Mouse (Mus musculus) lung, embryonic 16.5 days (tissue): ENCODE measurements around the gene Impg1. TPM values are rescaled to one million over a fixed set of nuclear protein-coding genes. Genes with fewer than 3 reads are reported as not detected.

Source experiments
- ATAC-seq: fragments of 200-750 bp; cut with Nextera tagmentation; 2 replicates; pipeline ENCODE4 v1.8.0; 2017; ENCODE audit warnings: low read depth, mild to moderate bottlenecking, moderate library complexity
- H3K27ac ChIP-seq: fragments of 300-500 bp; sonication (generic); 2 replicates; pipeline ENCODE4 v1.5.1; 2014; ENCODE audit warnings: mild to moderate bottlenecking, control low read depth, low read length
- H3K27me3 ChIP-seq: fragments of 300-500 bp; sonication (generic); 2 replicates; pipeline ENCODE4 v1.6.1; 2014; ENCODE audit warnings: low read depth, low read length, mixed read lengths; ENCODE audit not compliant: control insufficient read depth, insufficient read depth
- H3K36me3 ChIP-seq: fragments of 300-500 bp; sonication (generic); 2 replicates; pipeline ENCODE4 v1.6.1; 2014; ENCODE audit warnings: low read length; ENCODE audit not compliant: control insufficient read depth, insufficient read depth
- H3K4me1 ChIP-seq: fragments of 300-500 bp; sonication (generic); replicated peaks from 2 replicates; pipeline ENCODE4 v1.6.1; 2014; ENCODE audit warnings: low read length, mixed read lengths; ENCODE audit not compliant: control insufficient read depth, insufficient read depth
- H3K4me2 ChIP-seq: fragments of 300-500 bp; sonication (generic); 2 replicates; pipeline ENCODE4 v1.6.1; 2014; ENCODE audit warnings: low read depth, low read length, control low read depth
- H3K4me3 ChIP-seq: fragments of 300-500 bp; sonication (generic); 2 replicates; pipeline ENCODE4 v1.5.1; 2014; ENCODE audit warnings: mild to moderate bottlenecking, low read length, control low read depth
- H3K9ac ChIP-seq: fragments of 300-500 bp; sonication (generic); 2 replicates; pipeline ENCODE4 v1.6.1; 2014; ENCODE audit warnings: low read length, control low read depth
- H3K9me3 ChIP-seq: fragments of 300-500 bp; sonication (generic); 2 replicates; pipeline ENCODE4 v1.6.1; 2016; ENCODE audit warnings: low read length; ENCODE audit not compliant: control insufficient read depth
- WGBS: fragments of 180-500 bp; shearing (Covaris S2); extraction: QIAGEN DNeasy Blood & Tissue Kit; methylation state at CpG from one replicate; pipeline ENCODE4 v1.1.7; 2014; 5-methylcytosine and 5-hydroxymethylcytosine counted together
- polyA plus RNA-seq: library from polyadenylated mRNA; unstranded; fragments of >200 nt; fragmentation: Nextera tagmentation; extraction: Ambion mirVana; gene quantifications from 2 replicates; pipeline ENCODE4 v1.2.1, GENCODE M21; 2015

Gene Impg1
- polyA plus RNA-seq, result 0.08 and 0.09 TPM in 2 replicates

GRCm38 (mm10) chr9:80465381-80465780 lies at the start of gene Impg1:
TSS of gene Impg1 (minus strand) at chr9:80465481.
- H3K36me3 ChIP-seq, result no peaks in the 10 kb centered on the region
- H3K9me3 ChIP-seq, result no peaks in the 10 kb centered on the region
- no peak within 1 kb of the TSS for H3K4me2 ChIP-seq
- ATAC-seq, result no peak
- H3K27ac ChIP-seq, result no peak within 1 kb of the TSS
- H3K27me3 ChIP-seq, result no peaks in the 10 kb centered on the region
- WGBS, result 25% methylated on average over 6 of the region's 6 CpGs
- H3K4me1 ChIP-seq, result no peaks in the 10 kb centered on the region
- H3K9ac ChIP-seq, result no peak within 1 kb of the TSS
- H3K4me3 ChIP-seq, result no peak within 1 kb of the TSS

DNA sequence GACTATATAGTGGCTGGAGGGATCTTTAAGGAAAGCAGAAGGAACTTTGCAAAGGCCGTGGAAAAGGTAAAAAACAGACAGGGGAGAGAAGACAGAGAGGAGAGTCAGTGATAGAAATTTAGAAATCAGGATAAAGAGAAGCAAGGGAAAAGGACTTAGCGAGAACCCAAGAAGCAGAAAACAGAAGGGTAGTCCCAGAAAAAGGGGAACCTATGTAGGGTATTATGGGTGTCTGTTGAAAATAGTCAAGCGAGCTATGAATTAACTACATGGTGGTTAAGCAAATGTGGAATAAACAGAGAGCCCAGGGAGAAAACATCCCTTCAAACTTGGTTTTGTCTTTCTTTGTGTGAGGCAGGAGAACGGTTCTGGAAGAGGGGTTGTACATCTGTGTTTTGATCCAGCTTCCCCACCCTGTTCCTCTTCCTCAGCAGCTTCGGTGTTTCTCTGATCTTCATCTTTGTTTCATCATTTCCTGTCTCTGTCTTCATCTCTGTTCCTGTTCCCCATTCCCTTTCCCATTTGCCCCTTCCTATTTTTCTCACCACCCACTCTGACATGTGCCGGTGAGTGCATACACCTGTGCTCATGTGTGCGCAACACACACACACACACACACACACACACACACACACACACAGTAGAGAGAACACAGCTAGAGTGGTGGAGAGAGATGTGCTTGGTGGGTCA lies 44.3 kb upstream of the Impg1 start:
- no peaks in the 10 kb centered on the region for H3K27me3 ChIP-seq
- H3K9me3 ChIP-seq, result no peaks in the 10 kb centered on the region
- ATAC-seq, result no peak
- no peak overlapping the region for H3K4me2 ChIP-seq
- no peak overlapping the region for H3K9ac ChIP-seq
- H3K27ac ChIP-seq, result no peak overlapping the region
- H3K4me1 ChIP-seq, result no peaks in the 10 kb centered on the region
- H3K36me3 ChIP-seq, result no peaks in the 10 kb centered on the region
- WGBS, result 83% methylated on average over 7 of the region's 7 CpGs
- H3K4me3 ChIP-seq, result no peak overlapping the region

DNA sequence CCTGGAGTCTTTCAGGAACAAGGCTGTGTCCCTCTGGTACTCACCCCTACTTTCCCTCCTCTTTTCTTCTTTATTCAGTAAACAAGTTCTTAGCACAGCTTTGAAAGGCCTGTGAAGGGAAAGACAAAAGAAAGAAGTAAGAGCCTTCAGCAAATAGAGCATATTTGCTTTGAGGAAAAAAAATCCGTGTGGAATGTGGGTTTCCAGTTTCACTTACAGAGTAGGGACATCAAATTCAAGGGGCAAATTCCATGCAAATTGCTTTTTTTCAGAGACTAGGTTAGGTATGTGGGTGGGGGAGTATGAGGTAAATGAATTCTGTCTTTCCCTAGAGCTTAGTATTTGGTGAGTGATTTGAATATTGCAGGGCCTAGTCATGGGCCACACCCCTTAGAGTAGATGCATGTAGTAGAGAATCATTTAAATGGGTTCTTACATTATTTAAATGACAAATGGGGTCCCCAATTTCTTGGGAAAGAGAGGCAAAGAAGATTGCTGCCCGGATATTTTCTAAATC lies 39.3 kb upstream of the Impg1 start:
- ATAC-seq, result peak; percentile 54; the same call in 1 of the 2 replicates

DNA sequence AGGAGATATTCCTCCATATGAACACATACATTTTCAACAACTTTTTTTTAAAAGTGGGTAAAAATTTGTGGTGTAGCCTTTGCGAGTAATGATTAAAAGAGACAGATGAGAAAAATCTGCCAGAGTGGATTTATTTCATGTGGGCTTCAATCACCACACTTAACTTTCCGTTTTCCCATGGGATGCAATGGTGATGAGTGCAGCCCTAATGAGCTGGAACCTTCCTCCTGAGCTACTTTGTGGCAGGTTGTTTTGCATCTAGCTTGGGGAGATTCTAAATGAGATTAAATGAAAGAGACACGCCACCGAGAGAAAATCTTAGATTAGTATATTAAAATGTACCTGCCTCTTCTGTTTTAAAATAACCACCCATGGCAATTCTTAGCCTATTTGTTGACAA lies 26.3 kb upstream of the Impg1 start:
- H3K27me3 ChIP-seq, result no peaks in the 10 kb centered on the region
- ATAC-seq, result no peak
- H3K4me2 ChIP-seq, result no peak overlapping the region
- H3K36me3 ChIP-seq, result no peaks in the 10 kb centered on the region
- 80% methylated on average over 4 of the region's 4 CpGs for WGBS
- no peak overlapping the region for H3K27ac ChIP-seq
- H3K9ac ChIP-seq, result no peak overlapping the region
- no peak overlapping the region for H3K4me3 ChIP-seq
- H3K4me1 ChIP-seq, result no peaks in the 10 kb centered on the region
- no peaks in the 10 kb centered on the region for H3K9me3 ChIP-seq

More for the DNA sequence above, 39.3 kb upstream of the Impg1 start:
- H3K36me3 ChIP-seq, result no peaks in the 10 kb centered on the region
- no peak overlapping the region for H3K4me2 ChIP-seq
- H3K4me1 ChIP-seq, result no peaks in the 10 kb centered on the region
- H3K9ac ChIP-seq, result no peak overlapping the region
- H3K4me3 ChIP-seq, result no peak overlapping the region
- H3K27ac ChIP-seq, result no peak overlapping the region
- H3K27me3 ChIP-seq, result no peaks in the 10 kb centered on the region
- 47% methylated on average over 2 of the region's 2 CpGs for WGBS
- no peaks in the 10 kb centered on the region for H3K9me3 ChIP-seq

DNA sequence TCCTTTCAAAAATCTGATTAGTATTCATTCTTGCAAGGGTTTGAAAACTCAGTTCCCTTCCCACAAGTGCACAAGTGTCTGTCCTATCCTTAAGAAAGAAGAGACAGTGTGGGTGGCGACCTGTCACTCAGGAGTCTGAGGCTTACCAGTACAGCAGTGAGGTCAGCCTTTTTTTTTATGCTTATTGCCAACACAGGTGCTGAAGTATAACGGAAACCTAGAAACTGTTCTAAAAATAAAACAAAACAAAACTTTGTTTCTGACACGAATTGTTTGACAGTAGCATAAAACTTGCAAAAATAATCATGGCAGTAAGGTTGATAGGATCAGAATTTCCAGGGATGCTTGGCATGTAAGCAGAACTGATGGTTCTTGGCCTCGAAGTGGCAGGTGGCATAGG lies 4.9 kb downstream of the Impg1 start:
- Histone ChIP-seq H3K36me3 (no peaks in the 10 kb centered on the region), H3K4me2 (no peak overlapping the region), H3K9ac (no peak overlapping the region), H3K4me3 (no peak overlapping the region), H3K9me3 (no peaks in the 10 kb centered on the region), H3K27me3 (no peaks in the 10 kb centered on the region), H3K27ac (no peak overlapping the region), H3K4me1 (no peaks in the 10 kb centered on the region)
- WGBS, result 63% methylated on average over 4 of the region's 4 CpGs
- ATAC-seq, result no peak

- no peak overlapping the region for H3K4me3 ChIP-seq
- H3K9me3 ChIP-seq, result no peaks in the 10 kb centered on the region
- ATAC-seq, result peak; percentile 94
- no peak overlapping the region for H3K9ac ChIP-seq
- no peak overlapping the region for H3K4me2 ChIP-seq
- no peaks in the 10 kb centered on the region for H3K4me1 ChIP-seq
- H3K27ac ChIP-seq, result peak overlapping the region; percentile 55
- H3K36me3 ChIP-seq, result no peaks in the 10 kb centered on the region
- WGBS, result 32% methylated on average over 3 of the region's 3 CpGs
- H3K27me3 ChIP-seq, result no peaks in the 10 kb centered on the region
Measured at GRCm38 (mm10) chr9:80450467-80451261, 14.6 kb downstream of the Impg1 start.

DNA sequence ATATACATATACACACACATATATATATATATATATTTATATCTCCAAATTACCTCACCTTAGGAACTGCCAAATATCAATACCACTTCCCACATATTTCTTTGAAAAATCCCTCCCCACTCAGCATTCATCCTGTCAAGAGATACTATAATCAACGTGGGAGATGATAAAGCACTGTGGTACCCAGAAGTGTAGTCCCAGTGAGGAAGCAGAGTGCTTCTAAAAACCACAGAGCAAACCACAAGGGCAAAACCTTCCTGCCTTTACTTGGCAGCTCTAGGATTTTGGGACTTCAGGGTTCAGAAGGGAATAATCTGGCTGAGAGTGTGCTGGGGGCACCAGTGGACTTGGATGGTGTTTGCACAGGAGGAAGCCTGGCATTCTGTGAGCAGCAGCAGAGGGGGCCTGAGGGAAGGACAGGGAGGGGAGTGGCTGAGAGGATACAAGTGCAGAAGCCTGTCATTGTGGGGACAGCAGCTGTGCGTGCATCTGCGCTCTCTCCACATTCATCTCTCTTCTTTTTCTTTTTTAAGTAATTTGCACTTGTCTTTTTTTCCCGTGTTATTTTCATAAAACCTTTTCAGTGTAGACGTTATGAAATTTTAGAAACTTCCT lies 24.1 kb downstream of the Impg1 start:
- Histone ChIP-seq H3K4me1 (no peaks in the 10 kb centered on the region), H3K27me3 (no peaks in the 10 kb centered on the region), H3K4me2 (no peak overlapping the region), H3K9me3 (no peaks in the 10 kb centered on the region), H3K9ac (no peak overlapping the region), H3K36me3 (no peaks in the 10 kb centered on the region), H3K27ac (no peak overlapping the region), H3K4me3 (no peak overlapping the region)
- WGBS, result 46% methylated on average over 5 of the region's 5 CpGs
- no peak for ATAC-seq

DNA sequence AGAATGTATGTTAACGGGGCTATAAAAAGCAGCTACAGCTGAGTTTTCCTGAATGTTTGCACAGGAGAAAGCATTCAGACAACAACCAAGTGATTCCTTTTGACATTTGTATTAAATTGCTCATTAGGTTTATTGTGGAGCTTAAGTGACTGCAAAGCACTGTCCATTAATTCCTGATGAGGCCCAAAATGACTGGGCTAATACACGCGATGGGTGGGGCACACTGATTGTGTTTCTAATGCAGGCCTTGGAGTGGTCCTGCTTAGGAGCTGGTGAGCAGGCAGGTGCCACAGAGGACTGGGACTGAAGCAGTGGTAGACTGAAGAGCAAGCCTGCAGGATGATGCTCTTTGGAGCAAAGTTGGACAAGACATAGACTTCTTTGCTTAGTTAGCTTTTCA lies 73.9 kb downstream of the Impg1 start:
- H3K9ac ChIP-seq, result no peak overlapping the region
- no peak overlapping the region for H3K4me2 ChIP-seq
- H3K4me3 ChIP-seq, result no peak overlapping the region
- 85% methylated on average over 3 of the region's 3 CpGs for WGBS
- ATAC-seq, result no peak
- no peaks in the 10 kb centered on the region for H3K9me3 ChIP-seq
- no peaks in the 10 kb centered on the region for H3K4me1 ChIP-seq
- H3K27ac ChIP-seq, result no peak overlapping the region
- no peaks in the 10 kb centered on the region for H3K27me3 ChIP-seq
- no peaks in the 10 kb centered on the region for H3K36me3 ChIP-seq

DNA sequence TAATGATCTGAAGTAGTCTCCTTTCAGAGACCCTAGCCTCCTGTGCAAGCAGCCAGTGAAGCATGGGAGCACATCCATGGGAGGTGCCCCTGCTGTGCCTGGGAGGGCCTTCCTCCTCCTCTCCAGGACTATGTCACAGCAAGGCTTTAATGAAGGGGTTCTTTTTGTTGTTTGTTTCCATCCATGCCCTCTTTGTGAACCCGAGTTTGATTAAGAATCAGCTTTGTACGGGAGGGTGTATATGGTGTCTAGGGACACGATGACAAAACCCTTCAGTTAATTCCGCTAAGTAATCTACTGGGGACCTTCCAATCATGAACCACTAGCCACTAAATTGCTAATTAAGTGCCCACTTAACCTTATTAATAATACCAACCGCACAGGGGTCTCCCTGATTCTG lies 74.3 kb downstream of the Impg1 start:
- no peak overlapping the region for H3K27ac ChIP-seq
- WGBS, result 78% methylated on average over 5 of the region's 5 CpGs
- H3K4me2 ChIP-seq, result no peak overlapping the region
- H3K27me3 ChIP-seq, result no peaks in the 10 kb centered on the region
- no peaks in the 10 kb centered on the region for H3K4me1 ChIP-seq
- ATAC-seq, result no peak
- no peak overlapping the region for H3K9ac ChIP-seq
- H3K36me3 ChIP-seq, result no peaks in the 10 kb centered on the region
- H3K9me3 ChIP-seq, result no peaks in the 10 kb centered on the region
- H3K4me3 ChIP-seq, result no peak overlapping the region
